Comparison of ENCODE assay signal across 29 mouse cellular contexts in the genomic region with DNA sequence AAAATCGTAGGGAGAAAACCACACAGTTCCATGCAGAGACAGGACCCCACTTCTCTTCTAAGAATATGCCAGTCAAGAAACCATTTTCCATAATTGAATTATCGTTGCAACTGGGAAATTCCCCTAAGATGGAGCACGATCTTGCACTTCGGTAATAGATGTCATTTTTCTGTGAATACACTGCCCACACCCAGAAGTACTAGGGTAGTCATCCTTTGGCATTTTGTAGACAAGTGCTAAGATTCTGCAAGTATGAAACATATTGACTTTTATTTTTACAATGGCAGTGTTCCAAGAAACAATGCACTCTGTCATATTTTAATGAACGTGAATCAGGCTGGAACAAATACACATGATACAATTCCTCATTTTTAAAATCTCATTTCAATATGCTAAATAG. TPM values are rescaled to one million over a fixed set of nuclear protein-coding genes. Genes with fewer than 3 reads are reported as not detected.
DNase-seq lines count a peak whose midpoint lies in the region; ATAC-seq and TF ChIP-seq lines count a peak whose summit lies in the region.
"Had no signal": no experiment of that assay in that cellular context is flagged by ENCODE, and none has a peak within 500 bp of the region (broad histone marks: within the 10 kb centered on the region; RNA-seq: fewer than 3 reads in every experiment).

No protein-coding gene starts in this region.

- peaks cover 28% of the 10 kb centered on the region for H3K4me1 ChIP-seq in hindbrain, embryonic 14.5 days (replicated peaks; ENCODE audit: control insufficient read depth, insufficient read depth, low read length)
- peaks cover 10% of the 10 kb centered on the region for H3K4me1 ChIP-seq in hindbrain, embryonic 10.5 days (replicated peaks)
- H3K4me1 ChIP-seq in midbrain, embryonic 13.5 days (replicated peaks), result peaks cover 16% of the 10 kb centered on the region
- H3K4me1 ChIP-seq in midbrain, embryonic 16.5 days (ENCODE audit: control insufficient read depth, insufficient read depth, low read length), result peaks cover 7% of the 10 kb centered on the region
- H3K4me1 ChIP-seq in cortical plate, adult 2 months (ENCODE audit: control insufficient read depth, insufficient read depth, low read length), result no peaks in the 10 kb centered on the region; the same call in 1 of the 2 replicates
- H3K4me1 ChIP-seq: embryonic facial prominence, embryonic 10.5 days; embryonic facial prominence, embryonic 13.5 days; forebrain, embryonic 13.5 days; intestine, embryonic 15.5 days had no signal

- H3K27me3 ChIP-seq in hindbrain, embryonic 14.5 days (ENCODE audit: control insufficient read depth, insufficient read depth, low read length), result no peaks in the 10 kb centered on the region
- no peaks in the 10 kb centered on the region for H3K27me3 ChIP-seq in hindbrain, embryonic 10.5 days (ENCODE audit: insufficient read depth, poor library complexity, severe bottlenecking)
- H3K27me3 ChIP-seq in midbrain, embryonic 13.5 days, result no peaks in the 10 kb centered on the region
- H3K27me3 ChIP-seq in midbrain, embryonic 16.5 days (ENCODE audit: control insufficient read depth, insufficient read depth, low read depth, low read length), result no peaks in the 10 kb centered on the region
- H3K27me3 ChIP-seq: CH12.LX; embryonic facial prominence, embryonic 13.5 days; forebrain, embryonic 13.5 days; intestine, embryonic 15.5 days had no signal

- peak overlapping the region; percentile 49 for H3K27ac ChIP-seq in hindbrain, embryonic 14.5 days
- no peak overlapping the region for H3K27ac ChIP-seq in hindbrain, embryonic 10.5 days
- peak overlapping the region; percentile 47 for H3K27ac ChIP-seq in midbrain, embryonic 13.5 days
- H3K27ac ChIP-seq in midbrain, embryonic 16.5 days (ENCODE audit: low read length), result no peak overlapping the region
- 0 out of 2 replicates have a peak overlapping the region, but pooled peaks have one; percentile 3 for H3K27ac ChIP-seq in cortical plate, adult 2 months (ENCODE audit: insufficient read depth, low read length)
- H3K27ac ChIP-seq: embryonic facial prominence, embryonic 10.5 days; embryonic facial prominence, embryonic 13.5 days; forebrain, embryonic 13.5 days; heart, adult 2 months; intestine, embryonic 15.5 days had no signal

- 71% methylated on average over 5 of the region's 5 CpGs for WGBS in hindbrain, embryonic 14.5 days
- WGBS in hindbrain, embryonic 10.5 days, result 84% methylated on average over 5 of the region's 5 CpGs
- WGBS in midbrain, embryonic 13.5 days, result 80% methylated on average over 5 of the region's 5 CpGs
- WGBS in midbrain, embryonic 16.5 days, result 73% methylated on average over 5 of the region's 5 CpGs

- H3K9me3 ChIP-seq in hindbrain, embryonic 14.5 days (ENCODE audit: control insufficient read depth, low read length), result peaks cover 5% of the 10 kb centered on the region; the same call in 1 of the 2 replicates
- no peaks in the 10 kb centered on the region for H3K9me3 ChIP-seq in hindbrain, embryonic 10.5 days
- no peaks in the 10 kb centered on the region for H3K9me3 ChIP-seq in midbrain, embryonic 13.5 days
- H3K9me3 ChIP-seq in midbrain, embryonic 16.5 days (replicated peaks; ENCODE audit: control insufficient read depth, low read length, poor library complexity, severe bottlenecking), result peaks cover 5% of the 10 kb centered on the region; the same call in 1 of the 2 replicates
- H3K9me3 ChIP-seq: embryonic facial prominence, embryonic 10.5 days; embryonic facial prominence, embryonic 13.5 days; forebrain, embryonic 13.5 days; intestine, embryonic 15.5 days had no signal

- H3K36me3 ChIP-seq in hindbrain, embryonic 14.5 days (replicated peaks; ENCODE audit: control insufficient read depth, insufficient read depth), result no peaks in the 10 kb centered on the region
- no peaks in the 10 kb centered on the region for H3K36me3 ChIP-seq in hindbrain, embryonic 10.5 days
- H3K36me3 ChIP-seq in midbrain, embryonic 13.5 days, result peaks cover 3% of the 10 kb centered on the region; the same call in 1 of the 2 replicates
- H3K36me3 ChIP-seq in midbrain, embryonic 16.5 days (ENCODE audit: control insufficient read depth, insufficient read depth, low read length), result 0 out of 2 replicates have a peak, but pooled peaks cover 4% of the 10 kb centered on the region
- H3K36me3 ChIP-seq: embryonic facial prominence, embryonic 10.5 days; embryonic facial prominence, embryonic 13.5 days; G1E; intestine, embryonic 15.5 days had no signal

- peak; percentile 64 for ATAC-seq in frontal cortex, adult (ENCODE audit: low TSS enrichment)
- ATAC-seq in hindbrain, embryonic 14.5 days (ENCODE audit: low FRiP score), result no peak
- no peak for ATAC-seq in midbrain, embryonic 13.5 days
- ATAC-seq in midbrain, embryonic 16.5 days, result no peak
- ATAC-seq: forebrain, embryonic 13.5 days; forebrain, postnatal 0 days; intestine, embryonic 15.5 days; Patski had no signal

- H3K9ac ChIP-seq in hindbrain, embryonic 14.5 days, result no peak overlapping the region
- H3K9ac ChIP-seq in midbrain, embryonic 13.5 days (replicated peaks), result no peak overlapping the region
- H3K9ac ChIP-seq in midbrain, embryonic 16.5 days (ENCODE audit: low read depth, low read length), result no peak overlapping the region
- H3K9ac ChIP-seq: embryonic facial prominence, embryonic 13.5 days; forebrain, embryonic 13.5 days; forebrain, postnatal 0 days; intestine, embryonic 15.5 days had no signal

- TF ChIP-seq POLR2A in cortical plate, adult 2 months (IDR thresholded peaks at IDR 0.05; ENCODE audit: extremely low read depth, insufficient read depth, low read length), result no peak

- TF ChIP-seq CTCF in cortical plate, adult 2 months (IDR thresholded peaks at IDR 0.05; ENCODE audit: extremely low read depth, insufficient read depth, low read length), result no peak

- no peak overlapping the region for H3K4me2 ChIP-seq in hindbrain, embryonic 14.5 days (replicated peaks)
- H3K4me2 ChIP-seq in midbrain, embryonic 13.5 days (replicated peaks), result no peak overlapping the region
- no peak overlapping the region for H3K4me2 ChIP-seq in midbrain, embryonic 16.5 days (ENCODE audit: low read length)
- H3K4me2 ChIP-seq: embryonic facial prominence, embryonic 13.5 days; forebrain, embryonic 13.5 days; heart, embryonic 11.5 days; intestine, embryonic 15.5 days had no signal

- H3K4me3 ChIP-seq in hindbrain, embryonic 14.5 days (replicated peaks; ENCODE audit: low read length), result no peak overlapping the region
- H3K4me3 ChIP-seq in hindbrain, embryonic 10.5 days, result no peak overlapping the region
- no peak overlapping the region for H3K4me3 ChIP-seq in midbrain, embryonic 13.5 days (replicated peaks)
- no peak overlapping the region for H3K4me3 ChIP-seq in midbrain, embryonic 16.5 days (ENCODE audit: low read depth, low read length)
- H3K4me3 ChIP-seq in cortical plate, adult 2 months (ENCODE audit: insufficient read depth, low read length), result no peak overlapping the region
- H3K4me3 ChIP-seq: embryonic facial prominence, embryonic 10.5 days; embryonic facial prominence, embryonic 13.5 days; erythroblast, embryonic 14.5 days; forebrain, embryonic 13.5 days; heart, adult 2 months; intestine, embryonic 15.5 days had no signal

- no peak for DNase-seq in frontal cortex, postnatal 10 days (ENCODE audit: low spot score in 2 of 2)
- no peak for DNase-seq in hindbrain, embryonic 14.5 days (ENCODE audit: low spot score)
- DNase-seq in hindbrain, embryonic 10.5 days (ENCODE audit: low spot score), result no peak
- DNase-seq in heart, adult 9 months (ENCODE audit: low spot score in 2 of 2), result no peak
- DNase-seq: adrenal gland, postnatal 10 days; adrenal gland, postnatal 36 days; B cell, adult 2 months; cerebellum, adult 11 months; cerebellum, adult 2 months; cerebellum, adult 9-11 months; cerebellum, postnatal 25 days; forebrain, postnatal 0 days; gastrocnemius, postnatal 10 days; gastrocnemius, postnatal 36 days; heart, adult 2 months; kidney, adult 18-20 months had no signal

RNA-seq across cellular contexts. Expression of gene Nav3, which starts 34.5 kb away (rescaled TPM):
- 27.7 and 28.1 TPM in 2 replicates for polyA plus RNA-seq in hindbrain, embryonic 14.5 days (2014; fragmentation: Nextera tagmentation; extraction: Ambion mirVana)
- polyA plus RNA-seq in hindbrain, embryonic 10.5 days (2016; fragmentation: Nextera tagmentation; extraction: Ambion mirVana), result 2.0 and 5.2 TPM in 2 replicates
- 19.5 and 20.2 TPM in 2 replicates for polyA plus RNA-seq in midbrain, embryonic 13.5 days (2015; fragmentation: Nextera tagmentation; extraction: Ambion mirVana)
- polyA plus RNA-seq in midbrain, embryonic 16.5 days (2015; fragmentation: Nextera tagmentation; extraction: Ambion mirVana), result 18.7 and 24.6 TPM in 2 replicates
- 41.6 and 46.6 TPM in 2 replicates for polyA plus RNA-seq in cortical plate, adult 2 months (2012; rRNA removed)
- polyA plus RNA-seq: erythroblast, embryonic 14.5 days; G1E had no signal

Comparison
In these comparisons a context has a peak if more than half of its experiments do, and no peak if none do; other contexts are left out.
1. H3K27ac ChIP-seq: peak in hindbrain, embryonic 14.5 days (single experiment), midbrain, embryonic 13.5 days (single experiment) and cortical plate, adult 2 months (single experiment); none in hindbrain, embryonic 10.5 days (single experiment) and midbrain, embryonic 16.5 days (single experiment).